In the genomic region with DNA sequence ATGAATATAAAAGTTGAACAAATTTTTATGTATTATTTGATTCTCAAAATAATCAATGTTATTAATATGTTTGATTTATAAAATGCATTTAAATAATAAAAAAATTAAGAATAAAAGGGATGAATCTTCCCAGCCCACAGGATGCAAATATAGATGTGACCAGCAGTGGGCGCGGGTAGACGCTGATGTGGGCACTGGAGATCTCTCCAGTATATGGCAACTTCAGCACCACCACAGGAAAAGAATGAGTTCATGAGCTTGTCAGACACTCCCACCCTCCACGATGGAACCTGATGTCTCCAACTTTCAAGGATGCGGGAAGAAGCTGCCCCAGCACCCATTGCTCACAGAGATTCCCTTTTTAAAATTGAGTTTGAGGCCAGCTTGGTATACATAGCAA, we compare ENCODE assay signal across 10 mouse cellular contexts. TPM values are rescaled to one million over a fixed set of nuclear protein-coding genes. Genes with fewer than 3 reads are reported as not detected.
A peak's percentile ranks its signal among the peaks of the same experiment; 100 is the strongest.
DNase-seq lines count a peak whose midpoint lies in the region; ATAC-seq and TF ChIP-seq lines count a peak whose summit lies in the region.
"Had no signal": no experiment of that assay in that cellular context is flagged by ENCODE, and none has a peak within 500 bp of the region (broad histone marks: within the 10 kb centered on the region; RNA-seq: fewer than 3 reads in every experiment).

No protein-coding gene starts in this region.

- TF ChIP-seq POLR2A in cortical plate, adult 2 months (IDR thresholded peaks at IDR 0.05; ENCODE audit: extremely low read depth, insufficient read depth, low read length), result no peak

- no peaks in the 10 kb centered on the region for H3K9me3 ChIP-seq in hindbrain, embryonic 14.5 days (ENCODE audit: control insufficient read depth, low read length)
- H3K9me3 ChIP-seq in hindbrain, embryonic 12.5 days (replicated peaks), result no peaks in the 10 kb centered on the region
- H3K9me3 ChIP-seq: embryonic facial prominence, embryonic 13.5 days had no signal

- no peak overlapping the region for H3K27ac ChIP-seq in hindbrain, embryonic 14.5 days
- H3K27ac ChIP-seq in hindbrain, embryonic 12.5 days, result no peak overlapping the region
- no peak overlapping the region for H3K27ac ChIP-seq in cortical plate, adult 2 months (ENCODE audit: insufficient read depth, low read length)
- H3K27ac ChIP-seq: embryonic facial prominence, embryonic 13.5 days had no signal

- H3K36me3 ChIP-seq in hindbrain, embryonic 14.5 days (replicated peaks; ENCODE audit: control insufficient read depth, insufficient read depth), result no peaks in the 10 kb centered on the region
- H3K36me3 ChIP-seq in hindbrain, embryonic 12.5 days, result no peaks in the 10 kb centered on the region
- H3K36me3 ChIP-seq: embryonic facial prominence, embryonic 13.5 days had no signal

- no peak overlapping the region for H3K4me2 ChIP-seq in hindbrain, embryonic 14.5 days (replicated peaks)
- no peak overlapping the region for H3K4me2 ChIP-seq in hindbrain, embryonic 12.5 days (replicated peaks)
- H3K4me2 ChIP-seq: embryonic facial prominence, embryonic 13.5 days had no signal

- DNase-seq in hindbrain, embryonic 14.5 days (ENCODE audit: low spot score), result peak; percentile 74
- DNase-seq in B cell, adult 2 months, result peak; percentile 82
- DNase-seq in ZHBTc4 (ENCODE audit: low read depth, low spot score), result peak; percentile 65
- peak; percentile 88 for DNase-seq in induced T-regulatory cell, adult 2 months (ENCODE audit: low read depth)
- DNase-seq in mesoderm, embryonic 11.5 days (ENCODE audit: low read depth, low spot score), result peak; percentile 48
- DNase-seq in thymus, postnatal 10 days (ENCODE audit: low spot score in 2 of 2), result peak; percentile 60 to 74

- no peaks in the 10 kb centered on the region for H3K27me3 ChIP-seq in hindbrain, embryonic 14.5 days (ENCODE audit: control insufficient read depth, insufficient read depth, low read length)
- no peaks in the 10 kb centered on the region for H3K27me3 ChIP-seq in hindbrain, embryonic 12.5 days
- H3K27me3 ChIP-seq: embryonic facial prominence, embryonic 13.5 days had no signal

- 8% methylated on average over 5 of the region's 5 CpGs for WGBS in hindbrain, embryonic 14.5 days
- 7% methylated on average over 5 of the region's 5 CpGs for WGBS in hindbrain, embryonic 12.5 days

- no peak overlapping the region for H3K9ac ChIP-seq in hindbrain, embryonic 14.5 days
- no peak overlapping the region for H3K9ac ChIP-seq in hindbrain, embryonic 12.5 days
- H3K9ac ChIP-seq: embryonic facial prominence, embryonic 13.5 days had no signal

- H3K4me3 ChIP-seq in hindbrain, embryonic 14.5 days (replicated peaks; ENCODE audit: low read length), result no peak overlapping the region
- no peak overlapping the region for H3K4me3 ChIP-seq in hindbrain, embryonic 12.5 days
- no peak overlapping the region for H3K4me3 ChIP-seq in cortical plate, adult 2 months (ENCODE audit: insufficient read depth, low read length)
- H3K4me3 ChIP-seq: embryonic facial prominence, embryonic 13.5 days had no signal

- H3K4me1 ChIP-seq in hindbrain, embryonic 14.5 days (replicated peaks; ENCODE audit: control insufficient read depth, insufficient read depth, low read length), result no peaks in the 10 kb centered on the region
- H3K4me1 ChIP-seq in hindbrain, embryonic 12.5 days, result no peaks in the 10 kb centered on the region
- H3K4me1 ChIP-seq in cortical plate, adult 2 months (ENCODE audit: control insufficient read depth, insufficient read depth, low read length), result peaks cover 5% of the 10 kb centered on the region
- H3K4me1 ChIP-seq: embryonic facial prominence, embryonic 13.5 days had no signal

- peak; percentile 73 for TF ChIP-seq CTCF in cortical plate, adult 2 months (IDR thresholded peaks at IDR 0.05; ENCODE audit: extremely low read depth, insufficient read depth, low read length)

- ATAC-seq in hindbrain, embryonic 14.5 days (ENCODE audit: low FRiP score), result no peak
- ATAC-seq in hindbrain, embryonic 12.5 days (ENCODE audit: low FRiP score), result no peak

RNA-seq across cellular contexts. Expression of gene Slfn2, which starts 7.0 kb away (rescaled TPM):
- 1.3 and 1.4 TPM in 2 replicates for polyA plus RNA-seq in hindbrain, embryonic 14.5 days (2014; fragmentation: Nextera tagmentation; extraction: Ambion mirVana)
- polyA plus RNA-seq in hindbrain, embryonic 12.5 days (2016; fragmentation: Nextera tagmentation; extraction: Ambion mirVana), result 1.7 and 2.4 TPM in 2 replicates
- 1.7 and 2.5 TPM in 2 replicates for polyA plus RNA-seq in cortical plate, adult 2 months (2012; rRNA removed)

RNA-seq across cellular contexts. Expression of gene Slfn8, which starts 37.3 kb away (rescaled TPM):
- polyA plus RNA-seq in hindbrain, embryonic 14.5 days (2014; fragmentation: Nextera tagmentation; extraction: Ambion mirVana), result 0.21 and 0.27 TPM in 2 replicates
- polyA plus RNA-seq in hindbrain, embryonic 12.5 days (2016; fragmentation: Nextera tagmentation; extraction: Ambion mirVana), result 0.34 and 0.53 TPM in 2 replicates
- 0.93 and 0.96 TPM in 2 replicates for polyA plus RNA-seq in cortical plate, adult 2 months (2012; rRNA removed)

RNA-seq across cellular contexts. Expression of gene Slfn1, which starts 58.8 kb away (rescaled TPM):
- 0.11 TPM in 1 of 2 replicates, not detected in the other for polyA plus RNA-seq in hindbrain, embryonic 14.5 days (2014; fragmentation: Nextera tagmentation; extraction: Ambion mirVana)
- not detected in 2 replicates for polyA plus RNA-seq in hindbrain, embryonic 12.5 days (2016; fragmentation: Nextera tagmentation; extraction: Ambion mirVana)
- polyA plus RNA-seq in cortical plate, adult 2 months (2012; rRNA removed), result 0.04 and 0.09 TPM in 2 replicates
- polyA plus RNA-seq: stomach, embryonic 14.5 days had no signal
